Mouse (Mus musculus) midbrain, embryonic 11.5 days (tissue): ENCODE measurements at regions not wholly inside any gene's neighbourhood (a gene's known extent, or its start where the extent isn't known, plus 50 kb on each side); places are given as distances from the start of the nearest gene placed in this dataset.

ENCODE experiments used
- ATAC-seq: fragments of 200-750 bp; cut with Nextera tagmentation; 2 replicates; pipeline ENCODE4 v1.8.0; 2017; ENCODE audit warnings: moderate TSS enrichment, moderate library complexity; ENCODE audit not compliant: low FRiP score
- DNase-seq: peaks from one replicate; pipeline ENCODE4 v3.0.0; 2015; ENCODE audit warnings: low spot score; ENCODE audit errors: missing footprints
- H3K27ac ChIP-seq: fragments of 300-500 bp; sonication (generic); 2 replicates; pipeline ENCODE4 v1.5.1; 2014; ENCODE audit warnings: low read depth, low read length
- H3K27me3 ChIP-seq: fragments of 300-500 bp; sonication (generic); 2 replicates; pipeline ENCODE4 v1.6.1; 2014; ENCODE audit warnings: mild to moderate bottlenecking, low read length, moderate library complexity, mixed read lengths; ENCODE audit not compliant: control insufficient read depth, insufficient read depth
- H3K36me3 ChIP-seq: fragments of 300-500 bp; sonication (generic); 2 replicates; pipeline ENCODE4 v1.6.1; 2014; ENCODE audit warnings: mild to moderate bottlenecking, low read length, moderate library complexity, mixed read lengths; ENCODE audit not compliant: control insufficient read depth, insufficient read depth
- H3K4me1 ChIP-seq: fragments of 300-500 bp; sonication (generic); 2 replicates; pipeline ENCODE4 v1.6.1; 2014; ENCODE audit warnings: low read length; ENCODE audit not compliant: control insufficient read depth, insufficient read depth
- H3K4me2 ChIP-seq: fragments of 300-500 bp; sonication (generic); 2 replicates; pipeline ENCODE4 v1.6.1; 2014; ENCODE audit warnings: mild to moderate bottlenecking, moderate library complexity
- H3K4me3 ChIP-seq: fragments of 300-500 bp; sonication (generic); 2 replicates; pipeline ENCODE4 v1.5.1; 2014; ENCODE audit warnings: low read depth, low read length
- H3K9ac ChIP-seq: fragments of 300-500 bp; sonication (generic); 2 replicates; pipeline ENCODE4 v1.6.1; 2014; ENCODE audit warnings: low read length
- H3K9me3 ChIP-seq: fragments of 300-500 bp; sonication (generic); 2 replicates; pipeline ENCODE4 v1.6.1; 2016; ENCODE audit warnings: low read length; ENCODE audit not compliant: control insufficient read depth
- WGBS: fragments of 180-500 bp; shearing (Covaris S2); extraction: QIAGEN DNeasy Blood & Tissue Kit; methylation state at CpG from one replicate; pipeline ENCODE4 v1.1.7; 2014; 5-methylcytosine and 5-hydroxymethylcytosine counted together

DNA sequence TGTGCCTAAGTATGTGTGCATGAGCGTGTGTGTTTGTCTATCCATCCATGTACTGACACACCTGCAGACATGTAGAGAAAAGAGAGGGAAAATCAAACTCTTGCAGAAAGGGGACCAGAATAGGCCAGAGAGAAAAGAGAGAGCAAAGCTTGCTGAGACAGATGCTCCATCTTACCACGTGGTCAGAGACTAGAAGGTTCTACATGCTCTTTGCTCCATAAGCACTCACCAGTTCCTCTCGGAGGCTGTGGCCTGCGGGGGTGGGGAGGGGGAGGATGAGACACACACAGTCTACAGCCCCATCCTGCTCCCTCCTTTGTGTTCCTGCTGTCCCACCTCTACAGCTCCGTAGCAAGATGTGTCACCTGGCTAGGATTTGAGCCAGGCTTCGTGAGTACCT, 119.7 kb upstream of the Rreb1 start:
- Histone ChIP-seq H3K36me3 (no peaks in the 10 kb centered on the region), H3K4me1 (no peaks in the 10 kb centered on the region), H3K27ac (no peak overlapping the region), H3K27me3 (no peaks in the 10 kb centered on the region), H3K4me2 (no peak overlapping the region), H3K4me3 (no peak overlapping the region), H3K9ac (no peak overlapping the region), H3K9me3 (no peaks in the 10 kb centered on the region)
- WGBS = 82% methylated on average over 6 of the region's 6 CpGs
- no peak for ATAC-seq
- no peak for DNase-seq

- DNase-seq (no peak), ATAC-seq (no peak)
- no peaks in the 10 kb centered on the region for H3K27me3 ChIP-seq
- H3K4me1 ChIP-seq = no peaks in the 10 kb centered on the region
- H3K4me3 ChIP-seq = no peak overlapping the region
- no peaks in the 10 kb centered on the region for H3K36me3 ChIP-seq
- H3K27ac ChIP-seq = no peak overlapping the region
- no peak overlapping the region for H3K9ac ChIP-seq
- WGBS = 87% methylated on average over 4 of the region's 4 CpGs
- H3K4me2 ChIP-seq = no peak overlapping the region
- H3K9me3 ChIP-seq = no peaks in the 10 kb centered on the region
Measured at GRCm38 (mm10) chr13:37660083-37660482, 118.1 kb upstream of the Rreb1 start.

- H3K36me3 ChIP-seq = no peaks in the 10 kb centered on the region
- H3K9ac ChIP-seq = no peak overlapping the region
Measured at GRCm38 (mm10) chr13:37660668-37661067, 117.5 kb upstream of the Rreb1 start.

DNA sequence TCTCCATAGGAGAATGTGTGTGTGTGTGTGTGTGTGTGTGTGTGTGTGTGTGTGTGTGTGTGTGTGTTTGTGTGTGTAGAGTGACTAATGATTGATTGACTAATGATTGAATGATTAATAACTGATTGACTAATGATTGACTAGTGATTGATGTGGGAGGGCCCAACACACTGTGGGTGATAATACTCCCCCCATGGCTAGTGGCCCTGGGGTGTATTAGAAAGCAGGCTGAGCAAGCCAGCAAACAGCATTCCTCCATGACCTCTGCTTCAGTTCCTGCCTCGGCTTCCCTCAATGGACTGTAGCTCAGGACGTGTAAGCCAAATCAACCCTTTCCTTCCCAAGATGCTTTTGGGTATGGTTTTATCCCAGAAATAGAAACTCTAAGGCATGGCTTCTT, 114.1 kb upstream of the Rreb1 start:
- no peak overlapping the region for H3K4me2 ChIP-seq
- H3K27me3 ChIP-seq = no peaks in the 10 kb centered on the region
- H3K9ac ChIP-seq = no peak overlapping the region
- no peak overlapping the region for H3K27ac ChIP-seq
- DNase-seq (no peak), ATAC-seq (no peak)
- H3K4me3 ChIP-seq = no peak overlapping the region
- no peaks in the 10 kb centered on the region for H3K4me1 ChIP-seq
- WGBS = 83% methylated on average over 2 of the region's 2 CpGs
- no peaks in the 10 kb centered on the region for H3K9me3 ChIP-seq
- H3K36me3 ChIP-seq = no peaks in the 10 kb centered on the region

More at GRCm38 (mm10) chr13:37660668-37661067, 117.5 kb upstream of the Rreb1 start:
- Histone ChIP-seq H3K27ac (no peak overlapping the region), H3K27me3 (no peaks in the 10 kb centered on the region), H3K9me3 (no peaks in the 10 kb centered on the region), H3K4me3 (no peak overlapping the region), H3K4me2 (no peak overlapping the region), H3K4me1 (no peaks in the 10 kb centered on the region)
- ATAC-seq (no peak), DNase-seq (no peak)

GRCm38 (mm10) chr13:37666207-37667003, 111.8 kb upstream of the Rreb1 start:
- 85% methylated on average over 22 of the region's 22 CpGs for WGBS
- ATAC-seq = no peak
- H3K27ac ChIP-seq = no peak overlapping the region

DNA sequence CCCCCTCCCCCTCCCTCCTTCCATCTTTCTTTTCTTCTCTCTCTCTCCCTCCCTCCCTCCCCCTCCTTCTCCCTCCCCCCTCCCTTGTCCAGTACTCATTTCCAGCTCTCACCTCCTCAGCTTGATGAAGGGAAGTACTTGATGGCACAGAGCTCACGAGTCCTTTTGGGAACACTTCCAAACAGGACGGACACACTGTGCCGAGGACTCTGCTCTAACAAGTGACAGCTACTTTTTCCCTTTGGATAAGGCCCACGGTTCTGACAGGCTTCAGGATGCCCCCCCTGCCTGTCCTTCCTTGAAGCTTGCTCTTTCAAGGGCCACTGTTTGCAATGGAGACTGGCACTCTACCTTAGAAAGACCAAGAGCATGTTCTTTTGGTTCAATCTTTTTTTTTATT, 110.8 kb upstream of the Rreb1 start:
- no peaks in the 10 kb centered on the region for H3K9me3 ChIP-seq
- no peaks in the 10 kb centered on the region for H3K27me3 ChIP-seq
- H3K4me2 ChIP-seq = no peak overlapping the region
- no peak overlapping the region for H3K4me3 ChIP-seq
- DNase-seq = no peak
- no peak for ATAC-seq
- no peak overlapping the region for H3K27ac ChIP-seq
- H3K9ac ChIP-seq = no peak overlapping the region
- no peaks in the 10 kb centered on the region for H3K4me1 ChIP-seq
- WGBS = 91% methylated on average over 4 of the region's 4 CpGs
- H3K36me3 ChIP-seq = no peaks in the 10 kb centered on the region

More at GRCm38 (mm10) chr13:37666207-37667003, 111.8 kb upstream of the Rreb1 start:
- H3K9me3 ChIP-seq = no peaks in the 10 kb centered on the region
- no peak overlapping the region for H3K4me3 ChIP-seq
- DNase-seq = no peak
- no peaks in the 10 kb centered on the region for H3K4me1 ChIP-seq
- H3K27me3 ChIP-seq = no peaks in the 10 kb centered on the region
- H3K36me3 ChIP-seq = no peaks in the 10 kb centered on the region
- H3K4me2 ChIP-seq = no peak overlapping the region
- H3K9ac ChIP-seq = no peak overlapping the region

- no peak for DNase-seq
- no peaks in the 10 kb centered on the region for H3K36me3 ChIP-seq
- H3K4me1 ChIP-seq = no peaks in the 10 kb centered on the region
- 70% methylated on average over 5 of the region's 5 CpGs for WGBS
- H3K27ac ChIP-seq = no peak overlapping the region
- ATAC-seq = no peak
- H3K4me3 ChIP-seq = no peak overlapping the region
- H3K9ac ChIP-seq = no peak overlapping the region
- no peaks in the 10 kb centered on the region for H3K27me3 ChIP-seq
- H3K4me2 ChIP-seq = no peak overlapping the region
- no peaks in the 10 kb centered on the region for H3K9me3 ChIP-seq
Measured at GRCm38 (mm10) chr13:37667871-37668270, 110.3 kb upstream of the Rreb1 start.

GRCm38 (mm10) chr13:37671109-37671508, 107.1 kb upstream of the Rreb1 start:
- WGBS = 84% methylated on average over 5 of the region's 5 CpGs
- H3K4me1 ChIP-seq = no peaks in the 10 kb centered on the region

GRCm38 (mm10) chr13:37674676-37675350, 103.4 kb upstream of the Rreb1 start:
- no peaks in the 10 kb centered on the region for H3K36me3 ChIP-seq
- H3K4me3 ChIP-seq = no peak overlapping the region
- no peaks in the 10 kb centered on the region for H3K9me3 ChIP-seq
- no peak overlapping the region for H3K9ac ChIP-seq
- no peaks in the 10 kb centered on the region for H3K27me3 ChIP-seq
- no peaks in the 10 kb centered on the region for H3K4me1 ChIP-seq
- ATAC-seq (no peak), DNase-seq (no peak)
- no peak overlapping the region for H3K4me2 ChIP-seq
- WGBS = 79% methylated on average over 12 of the region's 12 CpGs
- no peak overlapping the region for H3K27ac ChIP-seq

More at GRCm38 (mm10) chr13:37671109-37671508, 107.1 kb upstream of the Rreb1 start:
- no peak overlapping the region for H3K4me2 ChIP-seq
- no peak overlapping the region for H3K27ac ChIP-seq
- ATAC-seq (no peak), DNase-seq (no peak)
- H3K9me3 ChIP-seq = no peaks in the 10 kb centered on the region
- H3K36me3 ChIP-seq = no peaks in the 10 kb centered on the region
- no peak overlapping the region for H3K9ac ChIP-seq
- H3K4me3 ChIP-seq = no peak overlapping the region
- H3K27me3 ChIP-seq = no peaks in the 10 kb centered on the region
